Comparison of ENCODE assay signal across 10 mouse cellular contexts in the genomic region with DNA sequence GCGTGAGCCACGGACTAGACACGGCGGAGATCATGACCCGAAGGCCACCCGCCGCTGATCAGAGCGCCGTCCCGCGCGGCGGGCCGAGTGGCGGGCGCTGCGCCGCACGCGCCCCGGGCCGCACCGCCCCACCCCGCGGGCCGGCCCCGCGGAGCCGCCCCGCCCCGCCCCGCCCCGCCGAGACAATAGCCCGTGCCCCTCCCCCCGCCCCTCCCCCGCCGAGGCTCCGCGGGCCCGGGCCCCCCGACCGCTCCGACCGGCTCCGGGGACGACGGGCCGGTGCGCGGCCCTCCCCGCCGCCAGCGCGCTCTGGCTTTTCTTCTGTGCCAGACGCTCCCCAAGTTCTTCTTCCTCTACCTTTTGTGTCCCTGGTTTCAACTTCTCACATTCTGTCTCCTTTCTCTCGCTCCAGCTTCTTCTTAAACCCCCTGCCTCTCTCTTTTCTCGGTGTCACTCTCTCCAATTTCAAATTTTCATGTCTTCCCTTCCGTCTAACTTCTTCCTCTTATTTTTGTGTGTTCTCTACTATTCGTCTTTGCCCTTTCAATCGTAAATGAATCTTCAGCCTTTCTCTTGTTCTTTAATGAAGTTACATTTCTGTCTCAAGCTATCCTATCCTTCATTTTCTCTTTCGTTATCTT. TPM values are rescaled to one million over a fixed set of nuclear protein-coding genes. Genes with fewer than 3 reads are reported as not detected.
DNase-seq lines count a peak whose midpoint lies in the region; ATAC-seq lines count a peak whose summit lies in the region.
"Had no signal": no experiment of that assay in that cellular context is flagged by ENCODE, and none has a peak within 500 bp of the region (broad histone marks: within the 10 kb centered on the region; RNA-seq: fewer than 3 reads in every experiment).

No protein-coding gene starts in this region.

- peaks cover 99% of the 10 kb centered on the region for H3K27me3 ChIP-seq in neural tube, embryonic 11.5 days (ENCODE audit: control insufficient read depth, insufficient read depth, low read length)
- peaks cover 100% of the 10 kb centered on the region for H3K27me3 ChIP-seq in liver, embryonic 12.5 days (replicated peaks)

- H3K9me3 ChIP-seq in neural tube, embryonic 11.5 days (ENCODE audit: control insufficient read depth, low read length): no peaks in the 10 kb centered on the region
- H3K9me3 ChIP-seq in liver, embryonic 12.5 days (replicated peaks): no peaks in the 10 kb centered on the region

- peak overlapping the region; percentile 47 for H3K9ac ChIP-seq in neural tube, embryonic 11.5 days (ENCODE audit: low read length)
- H3K9ac ChIP-seq in liver, embryonic 12.5 days: no peak overlapping the region

- no peak overlapping the region for H3K27ac ChIP-seq in neural tube, embryonic 11.5 days (ENCODE audit: low read depth, low read length)
- H3K27ac ChIP-seq in liver, embryonic 12.5 days: no peak overlapping the region

- peak; percentile 52 for DNase-seq in embryo, embryonic 10.5 days (ENCODE audit: low spot score)
- no peak for DNase-seq in embryo, embryonic 11 days
- no peak for DNase-seq in neural tube, embryonic 11.5 days (ENCODE audit: low spot score)
- no peak for DNase-seq in neural tube, embryonic 10.5 days (ENCODE audit: extremely low spot score, low spot score)
- DNase-seq in ovary, postnatal 10 days (ENCODE audit: low spot score): no peak
- DNase-seq in left cerebral cortex, adult 8-10 months (ENCODE audit: low spot score in 2 of 2): no peak
- no peak for DNase-seq in ovary, postnatal 14 days (ENCODE audit: low spot score)
- DNase-seq: right cerebral cortex, postnatal 25 days had no signal

- ATAC-seq in neural tube, embryonic 11.5 days (ENCODE audit: insufficient read depth, low FRiP score, low TSS enrichment): no peak
- ATAC-seq in liver, embryonic 12.5 days: no peak

- WGBS in neural tube, embryonic 11.5 days: 1% methylated on average over 11 of the region's 62 CpGs
- 6% methylated on average over 41 of the region's 62 CpGs for WGBS in liver, embryonic 12.5 days (ENCODE audit: insufficient replicate concordance)

- H3K4me2 ChIP-seq in neural tube, embryonic 11.5 days (ENCODE audit: low read depth): peak overlapping the region; percentile 56
- H3K4me2 ChIP-seq in liver, embryonic 12.5 days: peak overlapping the region; percentile 52

- H3K4me1 ChIP-seq in neural tube, embryonic 11.5 days (ENCODE audit: control insufficient read depth, insufficient read depth, low read length): peaks cover 16% of the 10 kb centered on the region
- peaks cover 48% of the 10 kb centered on the region for H3K4me1 ChIP-seq in liver, embryonic 12.5 days

- no peaks in the 10 kb centered on the region for H3K36me3 ChIP-seq in neural tube, embryonic 11.5 days (ENCODE audit: control insufficient read depth, insufficient read depth, low read length)
- H3K36me3 ChIP-seq in liver, embryonic 12.5 days: no peaks in the 10 kb centered on the region

- H3K4me3 ChIP-seq in neural tube, embryonic 11.5 days (ENCODE audit: low read depth, low read length): peak overlapping the region; percentile 31
- peak overlapping the region; percentile 41 for H3K4me3 ChIP-seq in liver, embryonic 12.5 days

RNA-seq across cellular contexts. Expression of a gene that starts 3.4 kb away (rescaled TPM):
- 3.8 and 5.3 TPM in 2 replicates for polyA plus RNA-seq in neural tube, embryonic 11.5 days (2014; fragmentation: Nextera tagmentation; extraction: Ambion mirVana)
- 0.08 TPM in 1 of 2 replicates, not detected in the other for polyA plus RNA-seq in liver, embryonic 12.5 days (2016; fragmentation: Nextera tagmentation; extraction: Ambion mirVana)
- 1 to 10 TPM; 1.0 to 2.1 (median 1.6) TPM for total RNA-seq in left cerebral cortex, adult 8-10 months (2022)
- total RNA-seq: hematopoietic stem cell, adult 5-6 weeks had no signal

RNA-seq across cellular contexts. Expression of a gene that starts 35.2 kb away (rescaled TPM):
- 9.5 and 11.4 TPM in 2 replicates for polyA plus RNA-seq in neural tube, embryonic 11.5 days (2014; fragmentation: Nextera tagmentation; extraction: Ambion mirVana)
- polyA plus RNA-seq in liver, embryonic 12.5 days (2016; fragmentation: Nextera tagmentation; extraction: Ambion mirVana): 40.8 and 44.2 TPM in 2 replicates
- 1 to 10 TPM in 1 of 4 experiments, under 1 TPM in 2, not detected in 1; 0.36 to 1.1 (median 0.93) TPM for total RNA-seq in left cerebral cortex, adult 8-10 months (2022)

RNA-seq across cellular contexts. Expression of a gene that starts 39.2 kb away (rescaled TPM):
- 3.6 and 3.8 TPM in 2 replicates for polyA plus RNA-seq in neural tube, embryonic 11.5 days (2014; fragmentation: Nextera tagmentation; extraction: Ambion mirVana)
- 0.31 and 0.61 TPM in 2 replicates for polyA plus RNA-seq in liver, embryonic 12.5 days (2016; fragmentation: Nextera tagmentation; extraction: Ambion mirVana)
- total RNA-seq in left cerebral cortex, adult 8-10 months (2022): 100 to 1,000 TPM; 207 to 234 (median 219) TPM
- total RNA-seq: hematopoietic stem cell, adult 5-6 weeks had no signal

RNA-seq across cellular contexts. Expression of a gene that starts 42.7 kb away (rescaled TPM):
- polyA plus RNA-seq in neural tube, embryonic 11.5 days (2014; fragmentation: Nextera tagmentation; extraction: Ambion mirVana): 68.6 and 79.8 TPM in 2 replicates
- 2.6 and 2.8 TPM in 2 replicates for polyA plus RNA-seq in liver, embryonic 12.5 days (2016; fragmentation: Nextera tagmentation; extraction: Ambion mirVana)
- 100 to 1,000 TPM; 759 to 812 (median 777) TPM for total RNA-seq in left cerebral cortex, adult 8-10 months (2022)
